Mouse (Mus musculus) forebrain, embryonic 10.5 days (tissue): Measurements from ENCODE around the gene Gm11549. TPM values are rescaled to one million over a fixed set of nuclear protein-coding genes. Genes with fewer than 3 reads are reported as not detected.

Source experiments
- DNase-seq: peaks from one replicate; pipeline ENCODE4 v3.0.0-alpha.2; 2017; ENCODE audit warnings: low spot score; ENCODE audit errors: extremely low spot score
- H3K27ac ChIP-seq: fragments of 300-500 bp; sonication (generic); 2 replicates; pipeline ENCODE4 v1.5.1; 2016; ENCODE audit warnings: mild to moderate bottlenecking
- H3K27me3 ChIP-seq: fragments of 300-500 bp; sonication (generic); 2 replicates; pipeline ENCODE4 v1.6.1; 2016; ENCODE audit warnings: mild to moderate bottlenecking; ENCODE audit not compliant: poor library complexity, severe bottlenecking
- H3K36me3 ChIP-seq: fragments of 300-500 bp; sonication (generic); replicated peaks from 2 replicates; pipeline ENCODE4 v1.6.1; 2016; ENCODE audit warnings: mild to moderate bottlenecking, moderate library complexity
- H3K4me1 ChIP-seq: fragments of 300-500 bp; sonication (generic); 2 replicates; pipeline ENCODE4 v1.6.1; 2016
- H3K4me3 ChIP-seq: fragments of 300-500 bp; sonication (generic); 2 replicates; pipeline ENCODE4 v1.5.1; 2016; ENCODE audit warnings: mild to moderate bottlenecking, moderate library complexity
- H3K9me3 ChIP-seq: fragments of 300-500 bp; sonication (generic); 2 replicates; pipeline ENCODE4 v1.6.1; 2016; ENCODE audit warnings: mild to moderate bottlenecking, moderate library complexity
- WGBS: fragments of 180-500 bp; shearing (Covaris S2); methylation state at CpG from one replicate; pipeline ENCODE4 v1.1.7; 2016; 5-methylcytosine and 5-hydroxymethylcytosine counted together
- polyA plus RNA-seq: library from polyadenylated mRNA; unstranded; fragments of >200 nt; fragmentation: Nextera tagmentation; extraction: Ambion mirVana; gene quantifications from 2 replicates; pipeline ENCODE4 v1.2.1, GENCODE M21; 2016

Gm11549 gene
- polyA plus RNA-seq, 1 experiment from 2014 or later: 0.25 TPM

DNA sequence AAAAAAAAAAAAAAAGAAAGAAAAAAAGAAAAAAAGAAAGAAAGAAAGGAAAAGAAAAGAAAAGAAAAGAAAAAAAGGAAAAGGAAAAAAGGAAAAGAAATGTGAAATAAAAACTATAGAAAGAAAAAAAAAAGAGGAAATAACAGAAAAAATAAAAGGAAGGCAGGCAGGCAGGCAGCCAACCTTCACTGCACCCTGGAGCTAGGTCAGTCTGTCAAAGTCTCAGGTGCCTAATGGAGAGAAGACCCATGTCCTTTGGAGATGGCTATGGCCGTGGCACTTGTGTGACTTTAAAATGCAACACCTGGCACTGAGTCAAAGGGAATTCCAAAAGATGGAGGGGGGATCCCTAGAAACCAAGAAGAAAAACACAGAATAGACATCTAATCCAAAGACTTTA, 33.2 kb downstream of the Gm11549 start:
- Histone ChIP-seq H3K27me3 (no peaks in the 10 kb centered on the region), H3K9me3 (no peaks in the 10 kb centered on the region), H3K4me1 (peaks cover 7% of the 10 kb centered on the region; the same call in 1 of the 2 replicates), H3K4me3 (no peak overlapping the region), H3K27ac (no peak overlapping the region), H3K36me3 (no peaks in the 10 kb centered on the region)
- 72% methylated on average over 1 of the region's 1 CpGs for WGBS
- DNase-seq: no peak

DNA sequence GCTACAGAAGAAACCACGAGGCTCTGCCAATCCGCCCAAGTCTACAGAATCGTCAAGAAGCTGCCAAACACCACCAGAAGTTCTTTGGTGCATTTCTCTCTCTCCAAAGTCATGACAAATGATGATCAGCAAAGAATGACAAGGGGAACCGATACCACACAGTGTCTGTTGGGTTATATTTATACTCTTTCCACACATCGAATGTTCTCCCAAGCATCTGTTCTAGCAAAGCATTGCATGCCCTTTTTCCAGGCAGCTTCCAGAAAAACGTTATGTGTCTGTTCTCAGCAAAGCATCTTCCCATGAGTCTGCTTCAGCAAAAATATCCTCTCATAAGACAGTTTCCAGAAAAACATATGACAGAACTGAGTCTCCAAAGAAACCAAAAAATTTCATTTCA, 34.7 kb downstream of the Gm11549 start:
- no peaks in the 10 kb centered on the region for H3K36me3 ChIP-seq
- DNase-seq: no peak
- WGBS: 91% methylated on average over 6 of the region's 6 CpGs
- no peak overlapping the region for H3K27ac ChIP-seq
- no peaks in the 10 kb centered on the region for H3K9me3 ChIP-seq
- no peak overlapping the region for H3K4me3 ChIP-seq
- H3K4me1 ChIP-seq: peaks cover 19% of the 10 kb centered on the region
- H3K27me3 ChIP-seq: no peaks in the 10 kb centered on the region

DNA sequence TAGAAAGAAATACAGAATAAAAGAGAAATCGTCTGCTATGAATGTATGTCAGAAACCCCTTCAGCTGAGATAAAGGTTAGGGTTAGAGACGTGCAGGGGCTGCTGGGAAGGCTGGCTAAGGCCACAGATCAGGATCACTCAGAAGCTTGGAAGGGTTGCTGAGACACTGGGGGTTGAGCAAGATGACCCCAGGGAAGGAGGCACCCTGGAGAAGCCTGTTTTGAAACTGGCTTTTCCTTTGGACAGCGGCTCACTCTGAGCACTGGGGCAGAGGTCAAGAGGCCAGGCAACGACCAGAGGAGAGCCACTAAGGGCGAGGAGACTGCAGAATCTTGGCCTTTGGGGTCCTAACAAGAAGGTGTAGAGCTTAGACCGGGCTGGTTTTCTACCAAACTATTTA, 35.4 kb downstream of the Gm11549 start:
- peaks cover 26% of the 10 kb centered on the region for H3K4me1 ChIP-seq
- no peak for DNase-seq
- H3K4me3 ChIP-seq: no peak overlapping the region
- H3K36me3 ChIP-seq: no peaks in the 10 kb centered on the region
- no peaks in the 10 kb centered on the region for H3K9me3 ChIP-seq
- WGBS: 57% methylated on average over 6 of the region's 6 CpGs
- no peaks in the 10 kb centered on the region for H3K27me3 ChIP-seq
- no peak overlapping the region for H3K27ac ChIP-seq

DNA sequence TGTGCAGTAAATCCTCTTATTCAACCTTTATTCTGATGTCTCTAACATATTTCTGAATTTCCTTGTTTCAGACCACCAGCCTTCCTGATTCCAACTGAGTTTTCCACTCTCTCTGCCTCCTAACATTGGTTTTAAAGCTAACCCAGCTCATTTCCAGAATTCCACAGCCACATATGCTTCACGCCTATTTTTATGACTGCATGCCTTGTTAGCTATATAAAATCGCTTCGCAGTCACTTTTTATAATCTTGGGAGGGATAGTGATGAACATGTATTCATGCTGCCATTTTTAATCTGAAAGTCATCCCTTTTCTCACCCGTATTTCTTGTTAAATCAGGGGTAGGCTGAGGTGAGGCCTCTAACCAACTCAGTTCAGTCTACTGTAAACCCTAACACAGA, 37.3 kb downstream of the Gm11549 start:
- peaks cover 43% of the 10 kb centered on the region for H3K4me1 ChIP-seq

DNA sequence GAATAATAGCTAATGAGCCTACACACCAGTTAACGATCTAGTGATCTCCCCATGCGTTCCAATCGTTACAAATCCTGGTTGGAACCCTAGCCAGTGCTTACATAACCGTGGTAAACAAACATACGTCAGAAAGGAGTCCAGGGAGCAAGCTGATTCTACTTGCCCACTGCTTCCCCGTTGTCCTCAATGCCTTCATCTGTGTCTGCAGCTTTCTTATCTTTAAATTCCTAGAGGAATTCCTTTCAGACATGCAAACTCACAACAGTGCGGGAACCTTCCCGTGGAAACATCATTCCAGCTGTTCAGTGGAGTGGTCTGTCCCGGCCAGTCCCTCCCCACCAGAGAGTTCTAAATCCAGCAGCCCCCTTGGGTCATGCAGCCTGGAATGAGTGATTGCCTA, 38.7 kb downstream of the Gm11549 start:
- no peak for DNase-seq
- Histone ChIP-seq H3K9me3 (no peaks in the 10 kb centered on the region), H3K36me3 (no peaks in the 10 kb centered on the region), H3K27ac (peak overlapping the region; percentile 89), H3K27me3 (no peaks in the 10 kb centered on the region), H3K4me1 (peaks cover 54% of the 10 kb centered on the region), H3K4me3 (no peak overlapping the region)
- WGBS: 51% methylated on average over 9 of the region's 9 CpGs

More for the DNA sequence above, 37.3 kb downstream of the Gm11549 start:
- H3K27ac ChIP-seq: no peak overlapping the region
- no peaks in the 10 kb centered on the region for H3K36me3 ChIP-seq
- no peak overlapping the region for H3K4me3 ChIP-seq
- no peaks in the 10 kb centered on the region for H3K9me3 ChIP-seq
- no peak for DNase-seq
- WGBS: 91% methylated on average over 4 of the region's 4 CpGs
- H3K27me3 ChIP-seq: no peaks in the 10 kb centered on the region

DNA sequence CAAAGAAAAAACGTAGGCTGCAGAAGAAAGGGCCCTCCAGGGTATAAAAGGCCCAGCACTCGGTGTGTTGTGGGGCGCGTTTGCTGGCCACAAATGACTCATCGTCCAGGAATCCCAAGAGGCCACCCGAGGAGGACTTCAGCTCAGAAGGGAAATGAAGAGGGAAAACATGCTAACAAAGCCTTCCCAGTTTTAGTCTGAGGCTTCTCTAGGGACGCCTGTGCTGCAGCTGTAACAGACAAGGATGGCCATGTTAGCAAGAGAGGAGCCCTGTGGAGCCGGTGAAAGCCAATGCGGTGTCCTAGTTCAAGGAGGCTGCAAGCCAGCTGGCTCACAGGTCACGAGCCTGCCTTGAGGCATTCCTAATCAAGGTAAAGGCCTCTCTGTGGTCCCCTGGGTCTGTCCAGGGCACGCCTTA, 39.8 kb downstream of the Gm11549 start:
- Histone ChIP-seq H3K27ac (peak overlapping the region; percentile 89), H3K27me3 (peaks cover 6% of the 10 kb centered on the region; the same call in 1 of the 2 replicates), H3K4me1 (peaks cover 58% of the 10 kb centered on the region), H3K36me3 (no peaks in the 10 kb centered on the region), H3K4me3 (peak overlapping the region; percentile 29), H3K9me3 (no peaks in the 10 kb centered on the region)
- peak; percentile 74 for DNase-seq
- 6% methylated on average over 11 of the region's 11 CpGs for WGBS

DNA sequence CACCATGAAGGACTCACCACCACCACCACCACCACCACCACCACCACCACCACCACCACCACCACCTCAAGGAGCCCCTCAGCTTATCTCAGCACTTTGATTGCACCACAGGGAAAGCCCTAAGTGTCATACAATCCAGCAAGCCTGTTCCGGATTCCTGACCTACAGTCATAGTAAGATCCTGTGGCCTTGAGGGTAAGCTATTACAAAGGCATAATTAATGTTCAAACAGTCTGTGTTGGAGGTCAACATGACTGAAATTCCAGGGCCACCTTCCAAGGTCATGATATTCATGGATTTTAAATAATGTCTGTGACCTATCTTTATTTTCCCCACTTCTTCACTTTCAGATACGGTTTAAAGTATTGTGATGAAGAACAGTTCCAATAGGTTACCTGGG, 41.1 kb downstream of the Gm11549 start:
- peaks cover 68% of the 10 kb centered on the region for H3K4me1 ChIP-seq
- no peaks in the 10 kb centered on the region for H3K9me3 ChIP-seq
- no peaks in the 10 kb centered on the region for H3K36me3 ChIP-seq
- peak overlapping the region; percentile 89 for H3K27ac ChIP-seq
- WGBS: 67% methylated on average over 2 of the region's 2 CpGs
- H3K27me3 ChIP-seq: peaks cover 12% of the 10 kb centered on the region; the same call in 1 of the 2 replicates
- no peak overlapping the region for H3K4me3 ChIP-seq
- no peak for DNase-seq

DNA sequence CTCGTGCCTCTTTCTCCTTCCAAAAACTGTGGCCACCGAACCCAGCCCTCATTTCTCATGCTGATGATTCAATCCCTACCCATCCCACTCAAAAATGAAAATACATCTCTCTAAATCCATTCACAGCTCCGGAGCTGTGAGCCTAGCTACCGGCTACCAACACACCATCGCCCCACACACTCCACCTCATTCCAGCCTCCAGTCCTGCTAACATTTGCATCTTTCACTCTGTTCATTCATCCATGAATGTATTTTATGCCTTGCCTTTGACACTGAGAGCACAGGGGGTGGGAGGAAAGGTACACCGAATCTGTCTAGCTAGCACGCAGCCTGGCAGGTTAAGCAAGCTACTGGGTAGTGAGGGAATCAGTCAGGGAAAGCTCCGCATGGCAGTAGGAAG, 42.8 kb downstream of the Gm11549 start:
- WGBS: 71% methylated on average over 8 of the region's 8 CpGs
- DNase-seq: no peak
- peaks cover 79% of the 10 kb centered on the region for H3K4me1 ChIP-seq
- peak overlapping the region; percentile 65 for H3K27ac ChIP-seq
- no peaks in the 10 kb centered on the region for H3K9me3 ChIP-seq
- peaks cover 21% of the 10 kb centered on the region for H3K27me3 ChIP-seq
- H3K36me3 ChIP-seq: no peaks in the 10 kb centered on the region
- H3K4me3 ChIP-seq: no peak overlapping the region

DNA sequence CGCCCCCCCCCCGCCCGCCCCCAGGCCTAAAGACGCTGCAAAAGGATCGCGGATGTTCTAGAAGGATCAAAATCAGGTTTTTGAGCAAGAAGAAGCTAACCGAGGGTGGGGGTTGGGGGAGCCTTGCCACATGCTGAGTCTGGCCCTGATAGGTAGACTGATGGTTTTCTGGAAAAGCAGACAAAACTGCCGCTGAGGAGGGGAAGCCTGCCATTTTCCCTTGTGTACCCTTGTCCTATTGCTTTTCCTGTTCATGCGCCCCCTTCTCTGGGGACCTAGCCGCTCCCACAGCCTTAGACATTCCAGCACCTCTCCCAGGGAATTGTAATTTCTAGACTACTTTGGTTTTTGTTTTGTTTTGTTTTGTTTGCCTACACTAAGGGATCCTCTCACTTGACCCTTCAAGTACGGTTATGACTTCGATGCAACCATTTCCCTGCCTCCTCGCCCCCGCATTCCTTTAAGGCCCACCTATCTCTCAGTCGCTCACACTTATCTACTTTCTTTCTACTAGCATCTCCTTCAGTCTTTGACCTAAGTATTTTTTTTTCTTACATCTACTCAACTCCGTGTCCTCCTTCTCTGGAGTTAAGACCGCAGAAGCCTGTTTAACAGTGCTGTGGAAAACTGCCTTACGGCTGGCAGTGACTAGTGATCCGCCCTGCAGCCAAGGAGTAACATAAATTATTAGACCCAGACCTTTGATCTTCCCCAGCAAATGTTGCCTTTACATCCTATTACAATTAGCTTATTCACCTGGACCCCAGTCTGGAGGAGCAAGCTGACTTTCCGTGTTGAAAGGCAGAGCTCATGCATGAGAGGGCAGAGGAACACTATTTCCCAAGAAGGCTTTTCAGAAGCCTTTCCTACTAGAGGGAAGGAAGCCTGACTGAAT, 45.1 kb downstream of the Gm11549 start:
- H3K4me3 ChIP-seq: peak overlapping the region; percentile 71
- peak overlapping the region; percentile 84 for H3K27ac ChIP-seq
- H3K27me3 ChIP-seq: peaks cover 22% of the 10 kb centered on the region
- peaks cover 60% of the 10 kb centered on the region for H3K4me1 ChIP-seq
- H3K9me3 ChIP-seq: no peaks in the 10 kb centered on the region
- no peaks in the 10 kb centered on the region for H3K36me3 ChIP-seq
- DNase-seq: peak; percentile 19
- WGBS: 37% methylated on average over 20 of the region's 20 CpGs

DNA sequence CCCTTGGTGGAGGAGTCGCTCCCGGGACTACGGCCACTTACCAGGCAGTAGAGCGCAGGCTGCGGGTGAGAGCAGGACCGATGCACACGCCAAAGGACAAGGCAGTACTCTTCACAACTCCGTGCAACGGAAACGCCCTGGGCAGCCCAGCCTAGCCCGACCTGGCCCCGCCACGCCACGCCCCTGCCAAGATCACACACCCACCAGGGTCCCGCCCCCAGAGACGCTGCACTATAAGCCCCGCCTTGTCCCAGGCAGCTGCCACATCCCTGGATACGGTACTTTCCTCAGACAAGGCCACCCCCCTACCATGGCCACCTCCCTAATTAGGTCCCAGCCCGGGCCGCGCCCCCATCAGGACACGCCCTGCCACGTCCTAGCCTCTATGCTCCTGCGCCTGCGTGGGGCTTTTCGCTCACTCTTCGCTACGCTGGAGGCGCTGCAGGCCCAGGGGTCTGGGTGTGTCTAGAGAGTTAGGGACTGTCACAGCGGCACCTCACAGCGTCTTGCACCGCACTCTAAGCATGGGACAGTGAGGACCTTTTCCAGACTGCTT, 46.0 kb downstream of the Gm11549 start, which contains the start of the genes Anxa5 and 1810062G17Rik:
Gene Anxa5 (minus strand): TSS at position 363 of the 556 bp plus-strand sequence.
Gene 1810062G17Rik (plus strand): TSS at position 406 of the 556 bp plus-strand sequence.
- no peaks in the 10 kb centered on the region for H3K36me3 ChIP-seq
- under 1% methylated on average over 32 of the region's 32 CpGs for WGBS
- no peaks in the 10 kb centered on the region for H3K9me3 ChIP-seq
- H3K27me3 ChIP-seq: peaks cover 22% of the 10 kb centered on the region
- H3K4me1 ChIP-seq: peaks cover 51% of the 10 kb centered on the region
- H3K4me3 ChIP-seq: peak within 1 kb of the TSS; percentile 71
- DNase-seq: peak; percentile 94
- H3K27ac ChIP-seq: peak within 1 kb of the TSS; percentile 84

DNA sequence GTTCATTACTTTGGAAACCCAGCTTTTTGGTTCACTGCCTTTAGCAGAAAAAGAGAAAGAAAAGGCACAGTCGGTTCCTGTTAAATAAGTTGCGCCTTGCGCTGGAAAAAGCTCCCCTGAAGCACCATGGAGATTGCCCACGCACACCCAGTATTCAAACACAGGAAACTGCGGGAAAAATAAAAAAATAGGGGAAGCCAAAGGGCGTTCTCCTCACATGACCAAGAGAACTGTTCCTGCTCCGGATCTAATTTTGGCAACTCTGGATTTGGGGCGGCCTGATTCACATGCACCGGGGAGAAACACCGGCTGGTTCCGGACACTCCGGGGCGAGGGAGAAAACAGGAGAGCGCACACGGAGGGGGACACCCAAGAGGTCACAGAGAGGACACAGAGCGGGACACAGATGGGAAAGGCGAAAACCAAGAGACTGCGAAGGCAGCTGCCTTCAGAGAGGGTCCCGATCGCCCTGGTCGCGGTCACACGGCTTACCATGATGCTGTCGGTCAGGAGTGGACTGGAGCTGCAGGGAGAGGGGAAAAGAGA, 46.6 kb downstream of the Gm11549 start:
- Histone ChIP-seq H3K9me3 (no peaks in the 10 kb centered on the region), H3K4me3 (peak overlapping the region; percentile 71), H3K36me3 (no peaks in the 10 kb centered on the region), H3K4me1 (peaks cover 45% of the 10 kb centered on the region), H3K27me3 (peaks cover 22% of the 10 kb centered on the region), H3K27ac (peak overlapping the region; percentile 84)
- 3% methylated on average over 24 of the region's 24 CpGs for WGBS
- no peak for DNase-seq

DNA sequence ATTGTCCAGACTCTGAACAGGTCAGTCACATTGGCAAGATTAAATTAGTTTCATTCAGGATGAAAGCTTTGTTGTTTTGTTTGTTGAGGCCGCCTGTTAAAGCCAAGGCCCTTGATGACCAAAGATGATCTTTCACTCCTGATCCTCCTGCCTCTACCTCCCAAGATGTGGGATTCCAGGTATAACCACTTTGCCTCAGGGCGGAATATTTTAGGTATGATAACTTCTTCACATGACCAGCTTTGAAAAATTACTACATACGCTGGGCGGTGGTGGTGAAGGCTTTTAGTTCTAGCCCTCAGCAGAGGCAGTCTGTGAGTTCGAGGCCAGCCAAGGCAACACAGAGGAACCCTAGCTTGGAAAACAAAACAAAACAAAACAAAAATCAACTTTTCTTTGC, 47.2 kb downstream of the Gm11549 start:
- Histone ChIP-seq H3K27ac (no peak overlapping the region), H3K36me3 (no peaks in the 10 kb centered on the region), H3K9me3 (no peaks in the 10 kb centered on the region), H3K4me3 (peak overlapping the region; percentile 71), H3K4me1 (peaks cover 42% of the 10 kb centered on the region), H3K27me3 (peaks cover 22% of the 10 kb centered on the region)
- 82% methylated on average over 5 of the region's 5 CpGs for WGBS
- DNase-seq: no peak

DNA sequence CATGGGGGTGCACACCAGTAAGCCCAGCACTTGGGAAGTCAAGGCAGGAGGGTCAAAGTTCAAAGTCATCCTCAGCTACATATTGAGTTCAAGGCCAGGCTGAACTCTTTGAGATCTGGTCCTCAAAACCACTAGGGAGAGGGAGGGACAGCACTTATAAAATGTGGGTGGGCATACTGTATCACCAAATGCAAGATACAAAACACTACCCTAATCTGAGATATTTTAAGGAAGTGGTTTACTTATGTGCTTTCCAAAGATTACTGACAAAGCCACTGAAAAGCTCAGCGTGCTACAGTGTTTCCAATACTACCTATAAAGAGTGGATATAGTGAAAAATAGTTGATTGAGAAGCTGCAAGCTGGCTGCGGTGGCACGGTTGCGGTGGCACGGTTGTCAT, 48.4 kb downstream of the Gm11549 start:
- H3K27me3 ChIP-seq: peaks cover 22% of the 10 kb centered on the region
- H3K9me3 ChIP-seq: no peaks in the 10 kb centered on the region
- no peaks in the 10 kb centered on the region for H3K36me3 ChIP-seq
- DNase-seq: no peak
- WGBS: 93% methylated on average over 5 of the region's 5 CpGs
- H3K4me3 ChIP-seq: no peak overlapping the region
- H3K4me1 ChIP-seq: peaks cover 34% of the 10 kb centered on the region
- no peak overlapping the region for H3K27ac ChIP-seq
